Mouse (Mus musculus): ENCODE measurements around the gene Sipa1l3.

Gene Sipa1l3

GRCm38 (mm10) chr7:29480183-29480582 lies 38.3 kb downstream of the Sipa1l3 start:
- no peak for DNase-seq (ENCODE audit: low read depth)

GRCm38 (mm10) chr7:29475005-29475404 lies 43.4 kb downstream of the Sipa1l3 start:
- no peak for DNase-seq (ENCODE audit: low read depth)

GRCm38 (mm10) chr7:29471309-29471708 lies 47.1 kb downstream of the Sipa1l3 start:
- DNase-seq (ENCODE audit: low read depth), result no peak

GRCm38 (mm10) chr7:29469602-29470344 lies 48.7 kb downstream of the Sipa1l3 start:
- DNase-seq (ENCODE audit: low read depth), result no peak

- DNase-seq (ENCODE audit: low read depth), result no peak
Measured at GRCm38 (mm10) chr7:29468593-29468992, 49.8 kb downstream of the Sipa1l3 start.

GRCm38 (mm10) chr7:29466585-29466984 lies 51.9 kb downstream of the Sipa1l3 start:
- DNase-seq (ENCODE audit: low read depth), result no peak

GRCm38 (mm10) chr7:29465736-29466135 lies 52.7 kb downstream of the Sipa1l3 start:
- DNase-seq (ENCODE audit: low read depth), result no peak

- DNase-seq (ENCODE audit: low read depth), result no peak
Measured at GRCm38 (mm10) chr7:29462820-29463219, 55.6 kb downstream of the Sipa1l3 start.

GRCm38 (mm10) chr7:29462178-29462577 lies 56.3 kb downstream of the Sipa1l3 start:
- DNase-seq (ENCODE audit: low read depth), result no peak

GRCm38 (mm10) chr7:29461557-29461956 lies 56.9 kb downstream of the Sipa1l3 start:
- DNase-seq (ENCODE audit: low read depth), result no peak

GRCm38 (mm10) chr7:29458889-29459740 lies 59.3 kb downstream of the Sipa1l3 start:
- DNase-seq (ENCODE audit: low read depth), result no peak

GRCm38 (mm10) chr7:29457772-29458171 lies 60.7 kb downstream of the Sipa1l3 start:
- no peak for DNase-seq (ENCODE audit: low read depth)

GRCm38 (mm10) chr7:29456716-29457115 lies 61.7 kb downstream of the Sipa1l3 start:
- no peak for DNase-seq (ENCODE audit: low read depth)

GRCm38 (mm10) chr7:29455591-29455990 lies 62.9 kb downstream of the Sipa1l3 start:
- peak; percentile 24 for DNase-seq (ENCODE audit: low read depth)

GRCm38 (mm10) chr7:29454965-29455364 lies 63.5 kb downstream of the Sipa1l3 start:
- DNase-seq (ENCODE audit: low read depth), result no peak

GRCm38 (mm10) chr7:29452991-29453741 lies 65.3 kb downstream of the Sipa1l3 start:
- DNase-seq (ENCODE audit: low read depth), result no peak

GRCm38 (mm10) chr7:29452381-29452780 lies 66.1 kb downstream of the Sipa1l3 start:
- DNase-seq (ENCODE audit: low read depth), result no peak

- peak; percentile 59 for DNase-seq (ENCODE audit: low read depth)
Measured at GRCm38 (mm10) chr7:29450175-29450574, 68.3 kb downstream of the Sipa1l3 start.

GRCm38 (mm10) chr7:29448830-29449229 lies 69.6 kb downstream of the Sipa1l3 start:
- DNase-seq (ENCODE audit: low read depth), result no peak

- DNase-seq (ENCODE audit: low read depth), result peak; percentile 11
Measured at GRCm38 (mm10) chr7:29447147-29447829, 71.2 kb downstream of the Sipa1l3 start.

- no peak for DNase-seq (ENCODE audit: low read depth)
Measured at GRCm38 (mm10) chr7:29446156-29446555, 72.3 kb downstream of the Sipa1l3 start.

- DNase-seq (ENCODE audit: low read depth), result peak; percentile 22
Measured at GRCm38 (mm10) chr7:29444527-29444926, 73.9 kb downstream of the Sipa1l3 start.
